Mouse (Mus musculus) hindbrain, embryonic 13.5 days (tissue): Measurements from ENCODE around the gene Hdac9. TPM values are rescaled to one million over a fixed set of nuclear protein-coding genes. Genes with fewer than 3 reads are reported as not detected.

ENCODE experiments used
- ATAC-seq: fragments of 200-750 bp; cut with Nextera tagmentation; 2 replicates; pipeline ENCODE4 v1.8.0; 2017; ENCODE audit warnings: moderate TSS enrichment; ENCODE audit not compliant: low FRiP score
- H3K27ac ChIP-seq: fragments of 300-500 bp; sonication (generic); 2 replicates; pipeline ENCODE4 v1.5.1; 2015; ENCODE audit warnings: inconsistent platforms, mild to moderate bottlenecking, moderate library complexity
- H3K27me3 ChIP-seq: fragments of 300-500 bp; sonication (generic); 2 replicates; pipeline ENCODE4 v1.6.1; 2015; ENCODE audit warnings: mild to moderate bottlenecking, inconsistent platforms
- H3K36me3 ChIP-seq: fragments of 300-500 bp; sonication (generic); 2 replicates; pipeline ENCODE4 v1.6.1; 2015; ENCODE audit warnings: mild to moderate bottlenecking, inconsistent platforms
- H3K4me1 ChIP-seq: fragments of 300-500 bp; sonication (generic); replicated peaks from 2 replicates; pipeline ENCODE4 v1.6.1; 2015; ENCODE audit warnings: inconsistent platforms
- H3K4me2 ChIP-seq: fragments of 300-500 bp; sonication (generic); 2 replicates; pipeline ENCODE4 v1.6.1; 2015; ENCODE audit warnings: inconsistent platforms, mild to moderate bottlenecking, moderate library complexity
- H3K4me3 ChIP-seq: fragments of 300-500 bp; sonication (generic); 2 replicates; pipeline ENCODE4 v1.5.1; 2015; ENCODE audit warnings: mild to moderate bottlenecking, inconsistent platforms
- H3K9ac ChIP-seq: fragments of 300-500 bp; sonication (generic); 2 replicates; pipeline ENCODE4 v1.6.1; 2015; ENCODE audit warnings: mild to moderate bottlenecking, inconsistent platforms
- H3K9me3 ChIP-seq: fragments of 300-500 bp; sonication (generic); 2 replicates; pipeline ENCODE4 v1.6.1; 2016; ENCODE audit warnings: inconsistent platforms
- WGBS: fragments of 180-500 bp; shearing (Covaris S2); methylation state at CpG from one replicate; pipeline ENCODE4 v1.1.7; 2015; 5-methylcytosine and 5-hydroxymethylcytosine counted together
- polyA plus RNA-seq: library from polyadenylated mRNA; unstranded; fragments of >200 nt; fragmentation: Nextera tagmentation; extraction: Ambion mirVana; gene quantifications from 2 replicates; pipeline ENCODE4 v1.2.1, GENCODE M21; 2015

The Hdac9 gene
- polyA plus RNA-seq, 1 experiment from 2014 or later, result 9.8 TPM

GRCm38 (mm10) chr12:34747266-34747665 is 169.6 kb downstream of the Hdac9 start:
- no peak for ATAC-seq
- WGBS, result 89% methylated on average over 2 of the region's 2 CpGs
- Histone ChIP-seq H3K9me3 (no peaks in the 10 kb centered on the region), H3K4me2 (no peak overlapping the region), H3K36me3 (no peaks in the 10 kb centered on the region), H3K4me3 (no peak overlapping the region), H3K4me1 (no peaks in the 10 kb centered on the region), H3K9ac (no peak overlapping the region), H3K27ac (no peak overlapping the region), H3K27me3 (no peaks in the 10 kb centered on the region)

DNA sequence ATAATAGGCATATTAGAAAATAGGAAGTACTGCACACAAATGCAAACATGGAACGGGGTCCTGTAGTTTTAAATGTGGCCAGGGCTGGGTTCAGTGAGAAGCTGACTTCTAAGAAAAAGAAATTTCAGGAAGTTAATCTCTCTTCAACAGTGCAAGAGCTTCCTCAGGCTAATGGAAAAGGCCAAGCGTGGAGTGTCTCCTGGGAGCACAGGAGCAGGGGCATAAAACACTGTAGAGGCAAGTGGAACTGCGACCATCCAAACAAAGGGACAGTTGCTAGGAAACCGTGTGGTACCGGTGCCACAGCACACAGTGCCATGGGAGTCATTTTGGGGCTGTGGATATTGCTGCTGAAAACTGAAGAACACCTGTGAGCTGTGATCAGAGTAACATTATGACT is 191.7 kb downstream of the Hdac9 start:
- Histone ChIP-seq H3K4me3 (no peak overlapping the region), H3K9ac (no peak overlapping the region), H3K4me2 (no peak overlapping the region), H3K4me1 (peaks cover 3% of the 10 kb centered on the region), H3K36me3 (no peaks in the 10 kb centered on the region), H3K27ac (no peak overlapping the region), H3K9me3 (no peaks in the 10 kb centered on the region), H3K27me3 (no peaks in the 10 kb centered on the region)
- WGBS, result 44% methylated on average over 5 of the region's 5 CpGs
- no peak for ATAC-seq

DNA sequence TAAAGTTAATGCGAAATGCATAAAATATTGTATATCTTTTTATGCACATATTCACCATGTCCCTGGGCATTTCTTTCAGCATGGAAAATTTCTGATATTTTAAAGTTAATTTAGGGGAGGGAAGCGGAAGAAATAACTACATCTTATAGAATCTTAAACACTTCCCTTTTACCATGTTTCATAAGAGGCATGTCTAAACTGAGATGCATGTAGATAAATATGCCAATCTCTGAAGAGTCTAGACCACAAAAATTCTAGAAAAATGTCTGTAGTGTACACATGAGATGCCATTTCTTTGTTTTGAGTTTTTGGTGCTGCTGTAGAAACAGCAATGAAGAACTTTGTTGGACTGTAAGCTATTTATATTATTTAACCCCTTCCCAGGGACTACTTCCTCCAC is 192.6 kb downstream of the Hdac9 start:
- Histone ChIP-seq H3K27me3 (no peaks in the 10 kb centered on the region), H3K9ac (no peak overlapping the region), H3K4me3 (no peak overlapping the region), H3K4me1 (peaks cover 3% of the 10 kb centered on the region), H3K9me3 (no peaks in the 10 kb centered on the region), H3K36me3 (no peaks in the 10 kb centered on the region), H3K27ac (no peak overlapping the region), H3K4me2 (no peak overlapping the region)
- no peak for ATAC-seq
- 98% methylated on average over 2 of the region's 2 CpGs for WGBS

DNA sequence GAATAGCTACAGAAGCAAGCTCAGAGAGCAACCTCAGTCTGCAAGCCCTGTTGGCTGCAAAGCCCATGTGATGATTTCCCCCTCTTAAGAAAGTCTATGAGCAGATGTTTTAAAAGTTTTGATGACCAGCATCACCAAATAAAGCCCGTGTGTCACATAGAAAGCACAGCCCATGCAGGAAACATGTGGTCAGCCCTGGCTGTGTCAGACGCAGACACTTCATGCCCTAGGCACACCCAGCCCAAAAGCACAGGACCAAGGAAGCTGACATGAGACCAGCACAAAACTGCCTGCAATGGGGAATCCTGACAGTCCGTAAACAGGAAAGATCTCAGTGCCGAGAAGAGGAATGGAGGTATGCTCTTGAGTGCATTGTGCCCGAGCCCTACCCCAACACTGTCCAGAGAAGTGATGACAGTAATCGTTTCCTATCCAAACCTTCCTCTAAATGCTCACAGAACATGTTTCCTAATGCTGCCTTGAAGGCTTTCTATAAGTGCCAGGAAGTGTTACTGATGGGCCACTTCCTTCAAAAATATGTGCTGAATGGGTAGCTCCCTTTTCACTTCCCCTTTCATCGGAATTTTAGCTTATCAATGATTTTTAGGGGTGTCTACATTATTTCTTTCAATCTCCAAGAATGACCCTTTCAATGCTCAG is 193.9 kb downstream of the Hdac9 start:
- 83% methylated on average over 7 of the region's 7 CpGs for WGBS

GRCm38 (mm10) chr12:34720906-34721305 is 196.0 kb downstream of the Hdac9 start:
- WGBS, result 77% methylated on average over 2 of the region's 2 CpGs
- ATAC-seq, result no peak

More for the DNA sequence above, 193.9 kb downstream of the Hdac9 start:
- Histone ChIP-seq H3K36me3 (no peaks in the 10 kb centered on the region), H3K4me2 (no peak overlapping the region), H3K4me3 (no peak overlapping the region), H3K27ac (no peak overlapping the region), H3K4me1 (peaks cover 3% of the 10 kb centered on the region), H3K9me3 (no peaks in the 10 kb centered on the region), H3K27me3 (no peaks in the 10 kb centered on the region), H3K9ac (no peak overlapping the region)
- no peak for ATAC-seq

GRCm38 (mm10) chr12:34714266-34714939 is 202.5 kb downstream of the Hdac9 start:
- Histone ChIP-seq H3K9ac (no peak overlapping the region), H3K36me3 (no peaks in the 10 kb centered on the region), H3K9me3 (no peaks in the 10 kb centered on the region), H3K27ac (no peak overlapping the region), H3K4me2 (no peak overlapping the region), H3K4me3 (no peak overlapping the region), H3K4me1 (no peaks in the 10 kb centered on the region), H3K27me3 (no peaks in the 10 kb centered on the region)
- WGBS, result 69% methylated on average over 14 of the region's 14 CpGs
- no peak for ATAC-seq

More at GRCm38 (mm10) chr12:34720906-34721305, 196.0 kb downstream of the Hdac9 start:
- no peaks in the 10 kb centered on the region for H3K27me3 ChIP-seq
- no peaks in the 10 kb centered on the region for H3K36me3 ChIP-seq
- H3K9ac ChIP-seq, result no peak overlapping the region
- peaks cover 3% of the 10 kb centered on the region for H3K4me1 ChIP-seq
- no peaks in the 10 kb centered on the region for H3K9me3 ChIP-seq
- no peak overlapping the region for H3K4me3 ChIP-seq
- no peak overlapping the region for H3K4me2 ChIP-seq
- H3K27ac ChIP-seq, result no peak overlapping the region

DNA sequence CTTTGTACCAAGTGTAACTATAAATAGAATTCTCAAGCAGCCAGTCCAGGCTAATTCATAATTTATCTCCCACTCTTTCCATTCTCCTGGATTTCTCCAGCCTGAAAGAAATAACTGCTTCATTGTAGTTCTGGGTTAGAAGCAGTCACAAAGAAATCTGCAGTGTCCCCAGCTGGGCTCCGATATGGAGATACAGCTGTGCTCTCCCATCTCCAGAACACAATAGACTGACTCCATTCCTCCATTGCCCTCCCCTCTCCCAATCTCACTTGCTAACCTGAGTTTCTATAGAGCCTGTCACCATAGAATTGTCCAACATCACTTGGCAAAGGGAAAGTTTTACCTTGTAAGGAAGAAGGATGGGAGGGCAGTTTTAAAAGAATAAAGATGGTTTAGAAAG is 218.9 kb downstream of the Hdac9 start:
- Histone ChIP-seq H3K27ac (no peak overlapping the region), H3K9ac (no peak overlapping the region), H3K36me3 (no peaks in the 10 kb centered on the region), H3K4me3 (no peak overlapping the region), H3K27me3 (no peaks in the 10 kb centered on the region), H3K4me2 (no peak overlapping the region), H3K4me1 (no peaks in the 10 kb centered on the region), H3K9me3 (no peaks in the 10 kb centered on the region)
- 22% methylated on average over 1 of the region's 1 CpGs for whole genome bisulfite sequencing
- no peak for ATAC-seq

DNA sequence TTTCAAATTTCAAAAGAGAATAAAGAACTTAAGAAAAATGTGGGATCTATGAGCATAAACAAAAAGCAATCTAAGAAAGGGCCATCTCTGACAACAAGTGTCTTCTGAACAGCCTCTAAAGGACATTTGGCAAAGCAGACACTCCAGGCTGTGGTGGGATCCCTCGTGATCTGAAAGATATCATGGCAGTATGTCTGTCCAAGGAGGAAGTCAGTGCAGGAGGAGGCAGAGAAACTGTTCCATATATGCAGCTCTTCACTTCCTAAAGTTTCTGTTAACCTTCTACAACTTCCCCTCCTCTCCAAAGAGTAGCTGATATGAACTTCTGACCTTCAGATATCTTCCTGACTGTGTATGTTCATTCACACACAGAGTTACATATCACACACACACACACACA is 220.2 kb downstream of the Hdac9 start:
- Histone ChIP-seq H3K4me3 (no peak overlapping the region), H3K27me3 (no peaks in the 10 kb centered on the region), H3K4me2 (no peak overlapping the region), H3K9me3 (no peaks in the 10 kb centered on the region), H3K9ac (no peak overlapping the region), H3K27ac (no peak overlapping the region), H3K4me1 (no peaks in the 10 kb centered on the region), H3K36me3 (no peaks in the 10 kb centered on the region)
- ATAC-seq, result no peak
- WGBS, result 84% methylated on average over 1 of the region's 1 CpGs

DNA sequence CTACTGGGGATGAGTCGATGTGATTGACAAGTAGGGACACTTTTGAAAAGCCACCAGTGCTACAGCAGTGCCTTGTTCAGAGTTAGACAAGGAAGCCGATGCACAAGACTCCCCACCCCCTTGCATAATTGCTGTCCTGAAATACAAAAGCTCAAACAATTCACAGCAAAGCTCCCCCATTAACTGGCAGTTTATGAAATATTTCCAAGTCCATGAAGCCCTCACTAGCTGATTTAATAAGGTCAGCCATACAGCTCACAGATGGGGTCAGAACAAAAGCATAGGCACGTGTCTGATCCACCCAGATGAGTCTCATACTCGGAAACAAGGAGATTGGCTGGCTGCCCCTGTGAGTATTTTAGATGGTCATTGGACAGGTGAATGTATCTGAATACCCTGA is 228.0 kb downstream of the Hdac9 start:
- H3K9me3 ChIP-seq, result no peaks in the 10 kb centered on the region
- H3K27me3 ChIP-seq, result no peaks in the 10 kb centered on the region
- no peak for ATAC-seq
- 0 out of 2 replicates have a peak, but pooled peaks cover 4% of the 10 kb centered on the region for H3K4me1 ChIP-seq
- H3K4me2 ChIP-seq, result no peak overlapping the region
- WGBS, result 44% methylated on average over 4 of the region's 4 CpGs
- H3K9ac ChIP-seq, result no peak overlapping the region
- no peak overlapping the region for H3K4me3 ChIP-seq
- H3K27ac ChIP-seq, result no peak overlapping the region
- H3K36me3 ChIP-seq, result no peaks in the 10 kb centered on the region

- ATAC-seq, result 0 out of 2 replicates have a peak, but pooled peaks have one; percentile 43
- WGBS, result 74% methylated on average over 4 of the region's 4 CpGs
- no peaks in the 10 kb centered on the region for H3K9me3 ChIP-seq
These were observed 233.5 kb downstream of the Hdac9 start for GRCm38 (mm10) chr12:34683375-34683774.

DNA sequence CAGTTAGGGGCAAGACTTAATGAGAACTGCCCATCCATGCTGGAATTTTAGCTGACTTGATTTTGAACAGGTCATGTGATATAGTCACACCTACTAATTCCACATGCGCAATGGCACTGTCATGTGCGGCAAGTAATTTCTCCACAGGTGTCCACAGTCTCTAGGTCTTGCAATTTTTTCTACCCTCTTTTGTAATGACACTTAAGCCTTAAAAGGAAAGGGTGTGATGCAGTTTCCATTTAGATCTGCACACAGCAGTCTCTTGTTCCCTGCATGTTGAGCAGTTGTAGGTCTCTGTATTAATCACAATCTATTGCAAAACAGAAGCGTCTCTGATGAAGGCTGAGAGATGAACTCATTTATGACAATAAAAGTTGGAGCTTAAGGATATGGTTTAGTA is 234.2 kb downstream of the Hdac9 start:
- H3K4me1 ChIP-seq, result no peaks in the 10 kb centered on the region

More at GRCm38 (mm10) chr12:34683375-34683774, 233.5 kb downstream of the Hdac9 start:
- Histone ChIP-seq H3K4me1 (no peaks in the 10 kb centered on the region), H3K36me3 (no peaks in the 10 kb centered on the region), H3K4me2 (no peak overlapping the region), H3K27me3 (no peaks in the 10 kb centered on the region), H3K27ac (no peak overlapping the region), H3K4me3 (no peak overlapping the region), H3K9ac (no peak overlapping the region)

DNA sequence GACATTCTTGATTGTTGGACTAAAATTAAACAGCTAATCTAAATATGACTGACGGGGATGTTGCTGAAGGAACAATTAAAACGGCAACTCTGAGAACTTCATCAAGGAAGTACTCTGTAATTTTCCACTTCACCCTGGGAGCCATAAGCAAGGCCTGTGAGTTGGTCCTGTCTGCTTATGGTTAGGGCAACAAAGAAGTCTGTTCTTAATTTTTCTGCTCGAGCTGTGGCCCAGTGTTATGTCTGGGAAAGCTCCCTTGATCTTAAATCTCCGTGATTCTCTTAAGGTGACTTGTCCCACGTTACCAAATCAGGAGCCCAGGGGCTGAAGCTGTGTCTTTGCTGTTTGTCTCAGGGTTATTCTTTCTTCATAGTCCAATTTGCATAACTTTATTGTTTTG is 236.3 kb downstream of the Hdac9 start:
- Histone ChIP-seq H3K9ac (no peak overlapping the region), H3K36me3 (no peaks in the 10 kb centered on the region), H3K4me3 (no peak overlapping the region), H3K9me3 (no peaks in the 10 kb centered on the region), H3K27ac (no peak overlapping the region), H3K4me1 (no peaks in the 10 kb centered on the region), H3K4me2 (no peak overlapping the region), H3K27me3 (no peaks in the 10 kb centered on the region)
- 55% methylated on average over 5 of the region's 5 CpGs for WGBS
- no peak for ATAC-seq

More for the DNA sequence above, 234.2 kb downstream of the Hdac9 start:
- H3K4me2 ChIP-seq, result no peak overlapping the region
- no peaks in the 10 kb centered on the region for H3K27me3 ChIP-seq
- H3K9ac ChIP-seq, result no peak overlapping the region
- no peaks in the 10 kb centered on the region for H3K36me3 ChIP-seq
- no peak for ATAC-seq
- H3K9me3 ChIP-seq, result no peaks in the 10 kb centered on the region
- 96% methylated on average over 3 of the region's 3 CpGs for WGBS
- no peak overlapping the region for H3K27ac ChIP-seq
- H3K4me3 ChIP-seq, result no peak overlapping the region

DNA sequence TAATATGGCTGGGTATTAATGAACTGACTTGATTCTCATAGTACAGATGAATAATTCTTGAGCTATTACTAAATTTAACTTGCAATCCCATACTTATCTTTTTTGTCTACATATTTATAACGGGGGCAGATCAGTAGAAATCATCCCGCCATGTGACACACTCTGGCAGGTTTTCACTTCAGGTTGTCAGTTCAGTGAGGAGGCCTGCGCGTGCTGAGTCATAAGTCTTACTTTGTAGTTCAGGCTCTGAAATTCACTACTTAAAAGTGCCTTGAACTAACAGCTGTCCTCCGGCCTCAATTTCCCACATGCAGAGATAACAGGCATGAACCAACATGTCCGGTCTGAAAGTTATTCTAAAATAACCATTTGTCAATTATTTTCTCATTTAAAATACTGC is 239.8 kb downstream of the Hdac9 start:
- no peak overlapping the region for H3K4me2 ChIP-seq
- no peaks in the 10 kb centered on the region for H3K4me1 ChIP-seq
- no peak overlapping the region for H3K27ac ChIP-seq
- no peak overlapping the region for H3K9ac ChIP-seq
- 84% methylated on average over 6 of the region's 6 CpGs for WGBS
- no peaks in the 10 kb centered on the region for H3K36me3 ChIP-seq
- H3K27me3 ChIP-seq, result no peaks in the 10 kb centered on the region
- H3K9me3 ChIP-seq, result no peaks in the 10 kb centered on the region
- no peak for ATAC-seq
- no peak overlapping the region for H3K4me3 ChIP-seq
